Mouse (Mus musculus) megakaryocyte, adult 5-6 weeks (primary cell): Measurements from ENCODE around the gene Rhbdf2. TPM values are rescaled to one million over a fixed set of nuclear protein-coding genes. Genes with fewer than 3 reads are reported as not detected.
"Not testable (repeated sequence)": the region's sequence is repeated elsewhere in the genome, so short reads cannot be mapped to it uniquely, and the experiment has no call there.

Source experiments
- ATAC-seq: 2 replicates; pipeline ENCODE4 v1.8.0; 2016; ENCODE audit warnings: mild to moderate bottlenecking, inconsistent platforms; ENCODE audit not compliant: poor library complexity, severe bottlenecking
- total RNA-seq, 2 experiments: library from RNA; stranded (forward) in 1 of 2; stranded (reverse) in 1 of 2; fragments of 153-499, 151-499 nt in 1 of 2; fragments of 221-1000, 200-1000 nt in 1 of 2; gene quantifications; 2 replicates each; pipeline versions ENCODE4 v1.2.3 to v1.2.4; 2015 to 2017

Gene Rhbdf2
- total RNA-seq, 2 experiments from 2014 or later = 16.2 to 21.8 TPM

GRCm38 (mm10) chr11:116645446-116646110 is 18.8 kb upstream of the Rhbdf2 start:
- no peak for ATAC-seq

- no peak for ATAC-seq
These were observed 17.6 kb upstream of the Rhbdf2 start for GRCm38 (mm10) chr11:116644225-116645112.

- ATAC-seq = no peak
These were observed 16.9 kb upstream of the Rhbdf2 start for GRCm38 (mm10) chr11:116643579-116644224.

- peak; percentile 91 for ATAC-seq
These were observed 16.1 kb upstream of the Rhbdf2 start for GRCm38 (mm10) chr11:116642681-116643578.

GRCm38 (mm10) chr11:116641731-116642130 is 14.9 kb upstream of the Rhbdf2 start:
- ATAC-seq = no peak

GRCm38 (mm10) chr11:116641168-116641567 is 14.3 kb upstream of the Rhbdf2 start:
- ATAC-seq = no peak

- ATAC-seq = not testable (repeated sequence)
These were observed 9.8 kb upstream of the Rhbdf2 start for GRCm38 (mm10) chr11:116636607-116637006.

GRCm38 (mm10) chr11:116632962-116633361 is 6.1 kb upstream of the Rhbdf2 start:
- no peak for ATAC-seq

- no peak for ATAC-seq
These were observed 3.5 kb upstream of the Rhbdf2 start for GRCm38 (mm10) chr11:116630171-116630965.

- ATAC-seq = no peak
These were observed 2.7 kb upstream of the Rhbdf2 start for GRCm38 (mm10) chr11:116629472-116629871.

GRCm38 (mm10) chr11:116628712-116629111 is 1.9 kb upstream of the Rhbdf2 start:
- ATAC-seq = peak; percentile 68

GRCm38 (mm10) chr11:116627072-116628020 is 527 bp upstream of the Rhbdf2 start:
- no peak for ATAC-seq

GRCm38 (mm10) chr11:116625081-116626000 is 1.5 kb downstream of the Rhbdf2 start:
- peak; percentile 34; the same call in 1 of the 2 replicates for ATAC-seq

GRCm38 (mm10) chr11:116624131-116624832 is 2.5 kb downstream of the Rhbdf2 start:
- peak; percentile 86 for ATAC-seq

GRCm38 (mm10) chr11:116623281-116624124 is 3.3 kb downstream of the Rhbdf2 start:
- ATAC-seq = peak; percentile 11

GRCm38 (mm10) chr11:116621258-116621704 is 5.5 kb downstream of the Rhbdf2 start:
- ATAC-seq = no peak
